Mouse (Mus musculus): Measurements from ENCODE around the gene Iqcn.

Gene Iqcn

GRCm38 (mm10) chr8:70691727-70692231 is 11.5 kb upstream of the Iqcn start:
- no peak for TF ChIP-seq GATA4 (IDR thresholded peaks at IDR 0.05; ENCODE audit: insufficient replicate concordance, low read length)

- TF ChIP-seq GATA4 (IDR thresholded peaks at IDR 0.05; ENCODE audit: insufficient replicate concordance, low read length), result no peak
Measured at GRCm38 (mm10) chr8:70693636-70694035, 9.6 kb upstream of the Iqcn start.

GRCm38 (mm10) chr8:70695318-70696018 is 7.8 kb upstream of the Iqcn start:
- no peak for TF ChIP-seq GATA4 (IDR thresholded peaks at IDR 0.05; ENCODE audit: insufficient replicate concordance, low read length)

GRCm38 (mm10) chr8:70696019-70696885 is 7.0 kb upstream of the Iqcn start:
- no peak for TF ChIP-seq GATA4 (IDR thresholded peaks at IDR 0.05; ENCODE audit: insufficient replicate concordance, low read length)

- TF ChIP-seq GATA4 (IDR thresholded peaks at IDR 0.05; ENCODE audit: insufficient replicate concordance, low read length), result no peak
Measured at GRCm38 (mm10) chr8:70696946-70697345, 6.3 kb upstream of the Iqcn start.

- no peak for TF ChIP-seq GATA4 (IDR thresholded peaks at IDR 0.05; ENCODE audit: insufficient replicate concordance, low read length)
Measured at GRCm38 (mm10) chr8:70697366-70698250, 5.6 kb upstream of the Iqcn start.

GRCm38 (mm10) chr8:70698310-70699109 is 4.7 kb upstream of the Iqcn start, which contains the start of gene Jund:
Gene Jund, plus strand, starts transcription at chr8:70698949.
- peak; percentile 5; the same call in 1 of the 2 replicates for TF ChIP-seq GATA4 (IDR thresholded peaks at IDR 0.05; ENCODE audit: insufficient replicate concordance, low read length)

- TF ChIP-seq GATA4 (IDR thresholded peaks at IDR 0.05; ENCODE audit: insufficient replicate concordance, low read length), result no peak
Measured at GRCm38 (mm10) chr8:70699116-70699833, 4.0 kb upstream of the Iqcn start.

GRCm38 (mm10) chr8:70699834-70700554 is 3.3 kb upstream of the Iqcn start:
- TF ChIP-seq GATA4 (IDR thresholded peaks at IDR 0.05; ENCODE audit: insufficient replicate concordance, low read length), result no peak

GRCm38 (mm10) chr8:70700555-70700922 is 2.7 kb upstream of the Iqcn start:
- peak; percentile 59; the same call in 1 of the 2 replicates for TF ChIP-seq GATA4 (IDR thresholded peaks at IDR 0.05; ENCODE audit: insufficient replicate concordance, low read length)

GRCm38 (mm10) chr8:70701048-70701981 is 1.9 kb upstream of the Iqcn start:
- TF ChIP-seq GATA4 (IDR thresholded peaks at IDR 0.05; ENCODE audit: insufficient replicate concordance, low read length), result no peak
